Mouse (Mus musculus): ENCODE results near the gene Pramef8. TPM values are rescaled to one million over a fixed set of nuclear protein-coding genes. Genes with fewer than 3 reads are reported as not detected.

The Pramef8 gene
- polyA plus RNA-seq (2014; fragmentation: Nextera tagmentation; extraction: Ambion mirVana): 16.7 and 18.3 TPM in 2 replicates

DNA sequence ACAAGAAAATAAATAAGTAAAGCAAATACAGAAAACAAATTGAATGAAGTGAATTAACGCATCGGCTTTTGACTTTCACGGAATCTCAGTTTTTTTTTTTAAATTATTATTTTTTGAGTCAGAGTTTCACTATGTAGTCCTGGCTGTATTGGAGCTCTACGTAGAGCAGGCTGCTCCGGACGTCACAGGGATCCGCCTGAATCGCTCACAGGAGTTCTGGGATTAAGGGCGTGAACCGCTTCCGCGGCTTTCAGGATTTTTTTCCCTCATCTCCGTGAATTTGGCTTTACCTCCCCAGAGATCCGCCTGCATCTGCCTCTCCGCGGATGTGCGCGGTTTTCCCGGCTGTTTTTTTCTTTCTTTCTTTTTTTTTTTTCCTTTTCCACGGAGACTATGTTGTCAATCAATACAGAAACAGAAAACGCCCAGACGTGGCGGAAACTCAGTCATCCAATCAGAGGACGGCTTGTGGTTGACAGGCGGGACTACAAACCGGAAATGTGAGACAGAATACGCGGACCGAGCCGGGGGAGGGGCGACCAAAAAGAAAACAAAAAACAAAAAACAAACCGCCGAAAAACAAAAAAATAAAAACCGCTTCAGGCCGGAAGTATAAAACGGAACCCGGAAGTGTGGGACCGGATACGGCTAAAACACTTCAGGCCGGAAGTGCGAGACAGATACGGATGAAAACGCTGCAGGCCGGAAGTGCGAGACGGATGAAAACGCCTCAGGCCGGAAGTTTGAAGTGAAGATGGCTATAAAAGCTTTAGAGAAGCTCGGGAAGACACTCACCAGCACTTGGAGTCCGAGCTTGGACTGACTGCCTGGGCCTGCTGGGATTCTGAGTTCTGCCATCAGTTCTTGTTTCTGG, at the start of gene Pramef8:
Gene Pramef8 (plus strand): TSS at position 208 of the 874 bp plus-strand sequence.
- 0 out of 2 replicates have a peak, but pooled peaks cover 3% of the 10 kb centered on the region for H3K4me1 ChIP-seq (replicated peaks; ENCODE audit: control insufficient read depth, insufficient read depth, low read length)
- H3K27me3 ChIP-seq (ENCODE audit: control insufficient read depth, insufficient read depth, low read length): no peaks in the 10 kb centered on the region
- H3K4me2 ChIP-seq (replicated peaks): peak within 1 kb of the TSS; percentile 57
- H3K4me3 ChIP-seq (replicated peaks; ENCODE audit: low read length): peak within 1 kb of the TSS; percentile 48
- peaks cover 31% of the 10 kb centered on the region for H3K36me3 ChIP-seq (replicated peaks; ENCODE audit: control insufficient read depth, insufficient read depth)
- peak within 1 kb of the TSS; percentile 62 for H3K9ac ChIP-seq
- ATAC-seq (ENCODE audit: low FRiP score) (peak; percentile 96), DNase-seq (ENCODE audit: low spot score) (peak; percentile 96)
- H3K27ac ChIP-seq: peak within 1 kb of the TSS; percentile 92
- 0 out of 2 replicates have a peak, but pooled peaks cover 4% of the 10 kb centered on the region for H3K9me3 ChIP-seq (ENCODE audit: control insufficient read depth, low read length)
- under 1% methylated on average over 50 of the region's 50 CpGs for WGBS

- no peak overlapping the region for H3K4me3 ChIP-seq (replicated peaks; ENCODE audit: low read length)
- H3K4me1 ChIP-seq (replicated peaks; ENCODE audit: control insufficient read depth, insufficient read depth, low read length): 0 out of 2 replicates have a peak, but pooled peaks cover 5% of the 10 kb centered on the region
- H3K27ac ChIP-seq: peak overlapping the region; percentile 20; the same call in 1 of the 2 replicates
- no peaks in the 10 kb centered on the region for H3K9me3 ChIP-seq (ENCODE audit: control insufficient read depth, low read length)
- DNase-seq (ENCODE audit: low spot score) (no peak), ATAC-seq (ENCODE audit: low FRiP score) (no peak)
- no peak overlapping the region; the same call in 1 of the 2 replicates for H3K4me2 ChIP-seq (replicated peaks)
- 0 out of 2 replicates have a peak overlapping the region, but pooled peaks have one; percentile 20 for H3K9ac ChIP-seq
- WGBS: 32% methylated on average over 15 of the region's 15 CpGs
- H3K27me3 ChIP-seq (ENCODE audit: control insufficient read depth, insufficient read depth, low read length): no peaks in the 10 kb centered on the region
- H3K36me3 ChIP-seq (replicated peaks; ENCODE audit: control insufficient read depth, insufficient read depth): no peaks in the 10 kb centered on the region
Observed at GRCm38 (mm10) chr4:143366415-143367041, 45.7 kb upstream of the Pramef8 start.

GRCm38 (mm10) chr4:143379480-143379879, 32.7 kb upstream of the Pramef8 start:
- no peak overlapping the region for H3K4me3 ChIP-seq (replicated peaks; ENCODE audit: low read length)
- peaks cover 15% of the 10 kb centered on the region for H3K4me1 ChIP-seq (replicated peaks; ENCODE audit: control insufficient read depth, insufficient read depth, low read length)
- WGBS: 14% methylated on average over 7 of the region's 7 CpGs
- H3K27ac ChIP-seq: 0 out of 2 replicates have a peak overlapping the region, but pooled peaks have one; percentile 14
- no peaks in the 10 kb centered on the region for H3K9me3 ChIP-seq (ENCODE audit: control insufficient read depth, low read length)
- peak; percentile 32; the same call in 1 of the 2 replicates for ATAC-seq (ENCODE audit: low FRiP score)
- H3K4me2 ChIP-seq (replicated peaks): peak overlapping the region; percentile 20
- no peaks in the 10 kb centered on the region for H3K36me3 ChIP-seq (replicated peaks; ENCODE audit: control insufficient read depth, insufficient read depth)
- DNase-seq (ENCODE audit: low spot score): peak; percentile 52
- H3K9ac ChIP-seq: peak overlapping the region; percentile 9; the same call in 1 of the 2 replicates
- no peaks in the 10 kb centered on the region for H3K27me3 ChIP-seq (ENCODE audit: control insufficient read depth, insufficient read depth, low read length)

DNA sequence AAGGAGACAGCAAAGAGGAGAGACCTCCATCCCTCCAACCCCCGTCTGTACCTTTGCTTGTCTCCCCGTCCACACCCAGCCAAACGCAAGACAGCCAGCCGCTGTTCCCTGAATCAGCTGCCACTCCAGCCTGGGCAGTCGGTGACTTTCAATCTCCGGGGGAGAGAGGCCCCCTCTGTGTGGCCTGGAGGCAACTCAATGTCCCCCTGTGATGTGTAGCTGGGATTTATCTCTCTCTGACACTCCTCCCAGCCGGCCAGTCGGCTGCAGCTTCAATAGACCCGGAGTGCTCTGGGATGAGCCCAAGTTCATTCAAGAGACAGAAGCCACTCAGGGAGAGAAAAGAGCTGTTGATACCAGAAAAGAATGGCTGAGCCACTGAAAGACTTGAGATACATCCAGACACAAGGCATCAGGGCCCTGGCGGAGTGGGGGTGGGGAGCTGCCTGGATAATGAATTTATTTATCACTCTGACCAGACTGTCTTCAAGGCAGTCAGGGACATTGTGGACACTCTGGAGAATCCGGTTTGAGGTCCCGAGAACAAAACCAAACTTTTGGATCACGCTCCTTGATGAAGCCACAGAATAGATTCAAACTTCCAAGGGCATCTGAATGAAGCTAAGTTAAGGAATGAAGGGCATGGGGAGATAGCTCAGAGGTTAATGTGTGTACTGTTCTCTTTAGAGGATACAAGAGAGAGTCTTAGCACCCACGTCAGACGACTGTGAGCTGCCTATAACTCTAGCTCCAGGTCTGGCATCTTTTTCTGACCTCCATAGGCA, 32.1 kb upstream of the Pramef8 start:
- ATAC-seq (ENCODE audit: low FRiP score) (peak; percentile 59; the same call in 1 of the 2 replicates), DNase-seq (ENCODE audit: low spot score) (peak; percentile 23)
- no peaks in the 10 kb centered on the region for H3K9me3 ChIP-seq (ENCODE audit: control insufficient read depth, low read length)
- no peaks in the 10 kb centered on the region for H3K36me3 ChIP-seq (replicated peaks; ENCODE audit: control insufficient read depth, insufficient read depth)
- H3K4me1 ChIP-seq (replicated peaks; ENCODE audit: control insufficient read depth, insufficient read depth, low read length): peaks cover 15% of the 10 kb centered on the region
- H3K4me3 ChIP-seq (replicated peaks; ENCODE audit: low read length): no peak overlapping the region
- peak overlapping the region; percentile 9; the same call in 1 of the 2 replicates for H3K9ac ChIP-seq
- 0 out of 2 replicates have a peak overlapping the region, but pooled peaks have one; percentile 14 for H3K27ac ChIP-seq
- WGBS: 13% methylated on average over 15 of the region's 15 CpGs
- H3K4me2 ChIP-seq (replicated peaks): peak overlapping the region; percentile 20
- H3K27me3 ChIP-seq (ENCODE audit: control insufficient read depth, insufficient read depth, low read length): no peaks in the 10 kb centered on the region

DNA sequence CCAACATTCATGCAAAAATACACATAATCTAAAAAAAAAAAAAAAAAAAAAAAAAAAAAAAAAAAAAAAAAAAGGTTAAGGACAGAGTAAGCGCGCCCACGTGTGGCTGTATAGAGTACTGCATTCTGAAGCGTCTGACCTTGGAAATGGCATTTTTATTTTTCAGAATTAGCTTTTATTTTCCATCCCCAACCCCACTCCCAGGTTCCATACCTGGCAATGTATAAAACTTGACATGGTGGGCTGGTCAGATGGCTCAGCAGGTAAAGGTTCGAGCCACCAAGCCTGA, 31.6 kb upstream of the Pramef8 start:
- peak; percentile 79 for DNase-seq (ENCODE audit: low spot score)

GRCm38 (mm10) chr4:143382163-143382562, 30.1 kb upstream of the Pramef8 start:
- Histone ChIP-seq H3K9ac (no peak overlapping the region), H3K4me3 (replicated peaks; ENCODE audit: low read length) (no peak overlapping the region), H3K27me3 (ENCODE audit: control insufficient read depth, insufficient read depth, low read length) (no peaks in the 10 kb centered on the region), H3K4me1 (replicated peaks; ENCODE audit: control insufficient read depth, insufficient read depth, low read length) (peaks cover 15% of the 10 kb centered on the region), H3K36me3 (replicated peaks; ENCODE audit: control insufficient read depth, insufficient read depth) (no peaks in the 10 kb centered on the region), H3K27ac (no peak overlapping the region), H3K4me2 (replicated peaks) (no peak overlapping the region), H3K9me3 (ENCODE audit: control insufficient read depth, low read length) (no peaks in the 10 kb centered on the region)
- DNase-seq (ENCODE audit: low spot score) (no peak), ATAC-seq (ENCODE audit: low FRiP score) (no peak)
- WGBS: 54% methylated on average over 3 of the region's 3 CpGs

More for the DNA sequence above, 31.6 kb upstream of the Pramef8 start:
- Histone ChIP-seq H3K4me3 (replicated peaks; ENCODE audit: low read length) (no peak overlapping the region), H3K27me3 (ENCODE audit: control insufficient read depth, insufficient read depth, low read length) (no peaks in the 10 kb centered on the region), H3K36me3 (replicated peaks; ENCODE audit: control insufficient read depth, insufficient read depth) (no peaks in the 10 kb centered on the region), H3K9ac (no peak overlapping the region), H3K27ac (no peak overlapping the region), H3K9me3 (ENCODE audit: control insufficient read depth, low read length) (no peaks in the 10 kb centered on the region), H3K4me2 (replicated peaks) (no peak overlapping the region), H3K4me1 (replicated peaks; ENCODE audit: control insufficient read depth, insufficient read depth, low read length) (peaks cover 15% of the 10 kb centered on the region)
- 3% methylated on average over 5 of the region's 5 CpGs for WGBS
- no peak for ATAC-seq (ENCODE audit: low FRiP score)

GRCm38 (mm10) chr4:143383646-143384045, 28.6 kb upstream of the Pramef8 start:
- H3K9me3 ChIP-seq (ENCODE audit: control insufficient read depth, low read length): no peaks in the 10 kb centered on the region
- ATAC-seq (ENCODE audit: low FRiP score) (no peak), DNase-seq (ENCODE audit: low spot score) (no peak)
- no peak overlapping the region for H3K9ac ChIP-seq
- 47% methylated on average over 4 of the region's 4 CpGs for WGBS
- H3K4me3 ChIP-seq (replicated peaks; ENCODE audit: low read length): no peak overlapping the region
- H3K27ac ChIP-seq: no peak overlapping the region
- no peak overlapping the region for H3K4me2 ChIP-seq (replicated peaks)
- H3K4me1 ChIP-seq (replicated peaks; ENCODE audit: control insufficient read depth, insufficient read depth, low read length): peaks cover 15% of the 10 kb centered on the region
- H3K36me3 ChIP-seq (replicated peaks; ENCODE audit: control insufficient read depth, insufficient read depth): no peaks in the 10 kb centered on the region
- H3K27me3 ChIP-seq (ENCODE audit: control insufficient read depth, insufficient read depth, low read length): no peaks in the 10 kb centered on the region

- H3K4me2 ChIP-seq (replicated peaks): peak overlapping the region; percentile 56
- DNase-seq (ENCODE audit: low spot score) (peak; percentile 67), ATAC-seq (ENCODE audit: low FRiP score) (peak; percentile 85)
- peak overlapping the region; percentile 39; the same call in 1 of the 2 replicates for H3K9ac ChIP-seq
- WGBS: 11% methylated on average over 28 of the region's 43 CpGs
- no peaks in the 10 kb centered on the region for H3K27me3 ChIP-seq (ENCODE audit: control insufficient read depth, insufficient read depth, low read length)
- no peak overlapping the region for H3K27ac ChIP-seq
- peak overlapping the region; percentile 31 for H3K4me3 ChIP-seq (replicated peaks; ENCODE audit: low read length)
- H3K36me3 ChIP-seq (replicated peaks; ENCODE audit: control insufficient read depth, insufficient read depth): no peaks in the 10 kb centered on the region
- 0 out of 2 replicates have a peak, but pooled peaks cover 4% of the 10 kb centered on the region for H3K9me3 ChIP-seq (ENCODE audit: control insufficient read depth, low read length)
- H3K4me1 ChIP-seq (replicated peaks; ENCODE audit: control insufficient read depth, insufficient read depth, low read length): no peaks in the 10 kb centered on the region
Observed at GRCm38 (mm10) chr4:143388955-143389702, 23.1 kb upstream of the Pramef8 start.

Data from hindbrain, embryonic 14.5 days (tissue).